Mouse (Mus musculus) fibroblast of lung, adult 2 months (primary cell): ENCODE measurements around the gene F5.

Experiments
- DNase-seq: peaks from one replicate; pipeline ENCODE4 v3.0.0-alpha.2; 2011; ENCODE audit warnings: low read depth

The F5 gene

GRCm38 (mm10) chr1:164235078-164235477 is 83.4 kb downstream of the F5 start:
- no peak for DNase-seq

GRCm38 (mm10) chr1:164236078-164236477 is 84.4 kb downstream of the F5 start:
- DNase-seq, result no peak

DNA sequence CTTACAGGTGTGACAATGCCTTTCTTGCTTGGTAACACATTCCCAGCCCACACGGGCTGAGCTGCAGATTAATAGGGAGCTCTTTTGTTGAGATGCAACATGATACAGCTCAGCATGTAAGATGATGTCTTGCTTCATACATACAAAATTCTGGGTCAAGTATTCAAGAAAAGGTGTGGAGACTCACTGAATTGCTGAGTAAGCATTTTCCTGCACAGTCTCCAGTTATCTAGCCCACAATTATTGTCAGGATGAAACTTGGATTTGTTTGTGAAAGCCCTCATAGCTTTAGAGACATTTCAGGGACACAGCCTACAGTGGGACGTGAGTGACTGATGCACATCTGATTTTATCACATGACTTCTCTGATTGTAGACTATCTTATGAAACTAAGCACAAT is 89.9 kb downstream of the F5 start:
- no peak for DNase-seq

GRCm38 (mm10) chr1:164242809-164243208 is 91.2 kb downstream of the F5 start:
- peak; percentile 21 for DNase-seq

GRCm38 (mm10) chr1:164247442-164247841 is 95.8 kb downstream of the F5 start:
- DNase-seq, result no peak

DNA sequence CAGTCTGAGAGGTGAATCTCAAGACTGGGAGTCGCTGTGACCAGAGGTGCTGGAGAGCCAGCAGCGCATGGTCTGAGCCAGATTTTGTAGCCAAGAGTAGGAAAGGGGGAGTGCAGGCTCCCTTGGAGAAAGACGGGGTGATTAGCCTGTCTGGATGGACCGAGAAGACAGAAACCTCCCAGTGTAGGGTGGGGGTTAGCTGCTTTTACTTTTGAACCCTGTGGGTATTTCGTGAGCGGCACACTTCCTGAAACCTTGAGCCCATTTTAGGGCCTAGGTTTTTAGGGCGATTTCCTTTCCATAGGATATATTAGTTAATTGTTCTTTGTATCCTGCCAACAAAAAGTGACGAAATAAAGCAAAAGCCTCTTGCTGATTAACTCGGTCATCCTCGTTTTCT is 96.3 kb downstream of the F5 start:
- DNase-seq, result no peak

DNA sequence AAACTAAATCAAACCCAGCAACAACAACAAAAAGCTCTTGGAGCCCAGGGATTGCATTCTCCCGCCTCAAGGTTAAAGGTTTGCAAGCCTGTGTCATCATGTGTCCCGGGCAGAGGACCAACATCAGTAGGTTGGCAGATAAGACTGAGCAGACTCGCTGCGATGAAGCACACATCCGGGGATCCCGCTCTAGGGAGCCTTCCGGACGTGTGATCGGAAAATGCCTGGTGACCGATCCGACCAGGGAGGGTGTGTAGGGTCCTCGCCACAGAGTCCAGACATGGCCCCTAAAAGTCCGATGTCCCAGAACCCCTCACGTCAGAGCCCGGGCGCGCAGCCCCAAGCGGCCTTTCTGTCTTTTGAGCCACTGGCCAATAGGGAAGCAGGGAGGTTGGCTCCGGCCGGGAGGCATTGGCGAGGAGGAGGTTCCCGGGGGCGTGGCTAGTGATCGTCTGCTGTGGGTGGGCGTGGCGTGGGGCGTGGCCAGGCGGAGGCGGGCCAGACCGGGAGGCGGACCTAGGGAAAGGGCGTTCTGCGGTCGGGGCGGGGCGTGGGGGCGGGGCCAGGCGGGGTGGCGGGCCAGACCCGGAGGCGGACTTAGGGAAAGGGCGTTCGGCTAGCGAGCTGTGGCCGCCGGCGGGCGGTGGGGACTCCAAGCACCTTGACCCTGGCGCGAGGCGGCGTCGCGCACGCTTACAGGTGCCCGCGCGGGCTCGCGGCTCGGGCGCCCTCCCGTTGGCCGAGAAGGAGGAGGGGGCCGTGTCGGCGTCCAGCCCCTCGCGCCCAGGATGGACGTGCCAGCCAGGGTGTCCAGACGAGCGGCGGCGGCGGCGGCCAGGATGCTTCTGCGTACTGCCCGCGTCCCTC is 97.1 kb downstream of the F5 start, which contains the start of gene Slc19a2:
Slc19a2 (plus strand) TSS at position 582 of the 867 bp plus-strand sequence.
- DNase-seq, result peak; percentile 85

DNA sequence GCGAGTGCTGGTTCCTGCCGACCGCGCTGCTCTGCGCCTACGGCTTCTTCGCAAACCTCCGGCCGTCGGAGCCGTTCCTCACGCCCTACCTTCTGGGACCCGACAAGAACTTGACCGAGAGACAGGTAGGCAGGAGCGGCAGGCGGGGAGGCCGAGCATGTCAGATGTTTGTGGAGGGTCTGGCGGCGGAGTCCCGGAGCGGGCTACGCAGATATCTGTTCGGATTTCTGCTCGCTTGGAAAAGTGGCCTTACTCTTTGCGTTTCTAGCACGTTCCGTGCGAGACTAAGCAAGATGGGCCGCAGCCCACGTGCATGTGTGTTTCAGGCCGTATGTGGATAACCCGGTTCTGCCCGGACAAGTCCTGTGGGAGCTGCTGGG is 97.7 kb downstream of the F5 start:
- no peak for DNase-seq

- DNase-seq, result no peak
Observed at GRCm38 (mm10) chr1:164250391-164251150, 98.9 kb downstream of the F5 start.

GRCm38 (mm10) chr1:164251438-164251837 is 99.8 kb downstream of the F5 start:
- no peak for DNase-seq

DNA sequence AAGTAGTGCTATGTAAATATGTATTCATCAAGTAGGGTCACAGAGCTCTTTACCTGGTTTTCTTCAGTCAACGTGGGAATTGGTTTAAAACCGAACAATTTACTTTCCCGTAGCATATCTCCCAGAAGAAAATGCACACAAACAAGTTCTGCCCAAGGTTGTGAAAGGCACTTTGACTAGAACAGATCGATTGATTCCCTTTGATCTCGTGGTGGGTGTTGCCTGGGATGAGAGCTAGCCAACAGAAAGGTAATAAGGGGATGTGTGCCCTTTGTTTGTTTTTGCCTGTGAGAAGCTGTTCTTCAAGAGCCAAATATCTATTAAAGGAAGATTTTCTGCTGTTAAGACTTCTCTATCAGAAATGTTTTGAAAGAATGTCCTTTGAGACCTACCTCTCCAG is 100.9 kb downstream of the F5 start:
- DNase-seq, result no peak

DNA sequence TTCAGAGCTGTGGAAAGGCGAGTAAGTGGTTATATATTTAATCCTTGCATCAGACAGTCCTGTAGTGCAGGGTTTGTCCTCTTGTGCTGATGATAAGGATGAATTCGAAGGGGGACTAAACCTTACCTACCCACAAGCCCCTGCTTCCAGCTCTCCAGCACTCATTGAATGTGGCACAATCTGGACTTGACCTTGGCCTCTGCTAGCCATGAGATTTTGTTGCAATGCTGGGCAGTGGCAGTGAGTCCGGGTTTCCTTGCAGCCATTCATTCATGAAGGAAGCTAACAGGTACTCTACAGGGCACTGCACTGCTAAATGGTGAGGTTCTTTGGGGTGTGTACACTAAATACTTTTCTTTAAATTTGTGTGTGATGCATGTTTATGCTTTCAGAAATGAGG is 103.2 kb downstream of the F5 start:
- no peak for DNase-seq

DNA sequence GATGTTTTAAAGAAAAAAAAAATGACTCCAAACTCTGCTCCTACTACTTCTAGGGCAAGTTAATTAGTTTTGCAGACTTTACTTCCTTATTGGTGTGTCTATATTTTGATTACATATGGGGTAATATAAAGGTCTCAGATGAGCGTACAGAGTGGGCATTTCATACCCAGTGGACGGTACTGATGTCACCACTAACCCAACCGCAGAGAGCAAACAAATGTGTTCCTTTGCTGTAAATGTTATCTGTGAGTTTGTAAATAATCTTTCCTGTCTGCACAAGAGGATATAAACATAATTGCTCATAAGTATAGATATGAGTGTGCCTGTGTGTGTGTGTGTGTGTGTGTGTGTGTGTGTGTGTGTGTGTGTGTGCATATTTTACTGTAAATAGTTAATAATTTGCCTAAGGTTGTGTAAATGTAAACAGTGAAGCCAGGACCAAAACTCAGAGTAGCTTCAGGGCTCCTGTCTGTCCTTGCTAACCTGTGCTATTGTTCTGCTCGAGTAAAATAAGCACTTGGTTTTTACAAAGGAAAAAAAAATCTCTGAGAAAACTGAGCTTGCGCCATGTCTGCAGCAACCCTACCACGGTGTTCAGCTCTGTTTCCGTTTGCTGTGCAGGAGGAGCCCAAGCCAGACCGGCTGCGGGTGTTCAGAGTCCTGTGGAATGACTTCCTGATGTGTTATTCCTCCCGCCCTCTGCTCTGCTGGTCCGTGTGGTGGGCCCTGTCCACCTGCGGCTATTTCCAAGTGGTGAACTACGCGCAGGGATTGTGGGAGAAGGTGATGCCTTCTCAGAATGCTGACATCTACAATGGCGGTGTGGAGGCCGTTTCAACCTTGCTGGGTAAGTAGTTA is 108.8 kb downstream of the F5 start:
- no peak for DNase-seq

- DNase-seq, result peak; percentile 97
Observed at GRCm38 (mm10) chr1:164261553-164261952, 109.9 kb downstream of the F5 start.
